Mouse (Mus musculus) gastrocnemius, adult 18-20 months (tissue): Measurements from ENCODE around the gene Rtca. TPM values are rescaled to one million over a fixed set of nuclear protein-coding genes. Genes with fewer than 3 reads are reported as not detected.

Experiments
- DNase-seq: peaks from one replicate; pipeline ENCODE4 v3.0.0; 2021; ENCODE audit warnings: low spot score
- total RNA-seq, 2 experiments: library from RNA; stranded (reverse); gene quantifications; 2 replicates each; pipeline ENCODE4 v1.2.3; 2021

The Rtca gene
- total RNA-seq, 2 experiments from 2014 or later = 21.7 to 25.8 TPM

DNA sequence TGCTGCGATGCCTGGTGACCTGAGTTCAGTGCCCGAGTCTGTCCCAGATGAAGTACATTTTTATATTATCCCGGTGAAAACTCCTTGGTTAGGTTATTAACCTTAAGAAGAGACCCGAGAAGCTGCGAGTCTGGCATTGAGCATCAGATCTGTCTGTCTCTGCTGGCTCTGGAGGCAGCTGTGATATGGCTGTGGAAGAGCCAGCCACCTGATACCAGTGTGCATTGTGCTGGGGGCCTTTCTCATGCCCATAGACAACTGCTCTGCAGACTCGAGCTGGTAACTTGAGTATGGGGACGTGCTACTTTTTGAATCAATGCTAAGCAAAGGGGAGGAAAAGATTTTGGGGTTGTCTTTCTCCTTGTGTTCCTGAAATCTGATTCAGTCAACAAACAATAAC, 30.7 kb downstream of the Rtca start:
- DNase-seq = no peak

GRCm38 (mm10) chr3:116476686-116477298, 31.2 kb downstream of the Rtca start:
- DNase-seq = no peak

DNA sequence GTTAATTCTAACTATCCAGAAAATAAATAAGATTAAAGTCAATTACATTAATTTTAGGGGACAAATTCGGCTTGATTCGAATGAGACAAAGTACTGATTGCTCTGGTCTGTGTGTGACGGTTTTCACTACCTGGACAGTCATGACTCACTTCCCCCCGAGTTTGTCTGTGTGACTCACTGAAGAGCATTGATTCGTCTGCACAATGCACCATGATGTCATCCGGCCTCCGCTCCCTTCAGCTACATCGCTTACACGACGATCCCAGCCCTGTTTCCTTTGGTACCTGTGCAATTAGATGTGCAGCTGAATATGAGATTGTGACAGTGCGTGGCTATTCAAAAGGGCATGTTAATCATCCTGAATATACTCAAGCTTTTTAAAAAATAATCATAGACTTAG, 33.4 kb downstream of the Rtca start:
- DNase-seq = no peak

DNA sequence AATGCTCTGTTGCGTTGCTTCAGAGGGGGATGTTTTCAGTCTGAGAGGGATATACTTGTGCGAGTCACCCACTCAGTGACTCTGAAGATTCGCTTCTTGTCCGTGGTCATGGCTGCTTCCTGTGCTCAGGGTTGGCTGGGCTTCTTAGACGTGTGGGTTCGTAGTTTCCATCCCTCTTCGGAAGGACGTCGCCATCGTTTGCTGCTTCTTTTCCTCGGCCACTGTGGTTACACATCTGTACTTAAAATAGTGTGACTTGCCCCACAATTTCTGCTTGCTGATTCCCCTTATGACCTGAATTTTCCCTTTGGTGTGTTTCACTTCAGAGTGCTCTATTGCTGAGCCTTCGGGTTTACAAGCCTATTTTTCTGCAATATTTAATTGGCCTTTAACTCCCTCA, 42.3 kb downstream of the Rtca start:
- DNase-seq = no peak

- no peak for DNase-seq
These were observed 43.7 kb downstream of the Rtca start for GRCm38 (mm10) chr3:116464318-116464717.

DNA sequence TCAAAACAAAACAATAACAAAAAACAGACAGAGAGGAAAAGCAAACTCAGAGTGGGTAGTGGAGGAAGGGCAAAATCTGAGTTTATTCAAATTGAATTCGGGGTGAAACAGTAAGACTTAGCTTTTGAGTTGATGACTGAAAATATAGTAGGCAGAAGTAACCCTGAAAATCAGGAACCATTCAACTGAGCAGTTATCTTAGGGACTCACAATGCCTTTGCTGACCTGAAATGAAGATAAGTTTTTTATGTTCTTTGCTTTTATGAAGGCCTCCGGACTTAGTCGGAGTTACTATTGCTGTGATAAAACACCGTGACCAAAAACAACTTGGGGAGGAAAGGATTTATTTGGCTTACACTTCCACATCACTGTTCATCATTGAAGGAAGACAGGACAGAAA, 47.0 kb downstream of the Rtca start:
- no peak for DNase-seq

GRCm38 (mm10) chr3:116454529-116454928, 53.5 kb downstream of the Rtca start:
- no peak for DNase-seq

DNA sequence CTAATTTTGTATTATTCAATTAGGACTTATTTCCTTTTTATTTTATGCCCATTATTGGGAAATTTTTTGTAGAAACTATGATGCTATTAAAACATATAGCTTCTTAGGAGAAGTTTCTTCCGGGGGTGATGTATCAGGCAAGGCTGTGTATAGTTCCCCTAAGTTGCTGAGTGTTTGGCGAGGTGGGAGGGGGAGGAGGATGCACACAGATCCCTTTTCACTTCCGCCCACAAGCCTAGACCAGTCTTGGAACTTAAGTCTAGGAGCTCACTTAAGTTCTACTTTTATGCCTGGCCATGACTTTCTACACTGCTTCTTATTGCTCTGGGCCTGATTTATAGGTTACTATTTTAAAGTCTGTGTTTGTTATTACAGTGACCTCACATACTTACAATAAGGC, 57.3 kb downstream of the Rtca start:
- no peak for DNase-seq

DNA sequence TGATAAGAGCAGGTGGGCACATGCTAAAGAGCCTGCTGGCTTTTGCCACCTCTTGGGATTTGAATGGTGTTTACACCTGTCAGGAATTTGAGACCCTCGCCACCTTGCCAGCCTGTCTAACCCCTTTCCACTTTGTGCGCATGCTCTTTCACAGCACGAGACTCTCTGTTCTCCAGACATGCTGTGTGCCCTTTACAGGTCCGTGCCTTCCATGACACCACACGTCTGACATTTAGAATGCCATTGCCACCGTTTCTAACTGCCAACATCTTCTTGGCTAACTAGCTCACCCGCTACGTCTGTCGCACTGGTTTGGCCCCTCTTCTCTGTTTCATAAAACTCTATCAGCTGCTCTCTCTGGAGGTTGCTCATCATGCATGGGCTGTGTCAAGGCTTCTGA, 63.7 kb downstream of the Rtca start:
- no peak for DNase-seq

GRCm38 (mm10) chr3:116442788-116443187, 65.2 kb downstream of the Rtca start:
- DNase-seq = no peak

DNA sequence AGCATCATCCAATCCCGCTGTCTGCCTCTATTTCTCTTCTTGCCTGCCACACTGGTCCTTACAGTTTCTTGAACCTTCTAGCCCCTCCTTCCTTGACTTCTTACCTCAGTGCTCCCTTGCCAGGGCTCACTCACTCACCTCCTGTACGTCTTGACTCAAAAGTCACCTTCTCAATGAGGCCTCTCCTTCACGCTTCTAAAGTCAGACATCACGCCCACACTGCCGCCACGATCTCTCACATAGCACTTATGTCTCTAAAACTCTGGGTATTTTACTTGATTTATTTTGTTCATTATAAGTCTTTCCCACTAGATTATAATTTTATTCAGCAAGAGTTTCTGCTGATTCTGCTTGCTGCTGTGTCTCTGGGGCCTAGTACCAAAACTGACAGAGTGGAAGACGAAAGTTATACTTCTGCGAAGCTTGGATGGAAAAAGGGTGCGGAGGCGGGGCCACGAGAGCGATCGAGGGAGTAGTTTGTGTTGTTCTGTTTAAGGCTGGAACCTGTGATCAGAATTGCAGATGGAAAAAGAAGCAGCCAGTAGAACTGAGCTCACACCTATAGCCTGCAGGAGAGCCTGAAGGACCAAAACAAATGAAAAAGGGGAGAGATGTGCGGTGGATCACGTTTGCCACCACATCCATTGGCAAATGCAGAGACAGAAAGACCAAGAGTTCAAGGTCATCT, 66.3 kb downstream of the Rtca start:
- DNase-seq = no peak

DNA sequence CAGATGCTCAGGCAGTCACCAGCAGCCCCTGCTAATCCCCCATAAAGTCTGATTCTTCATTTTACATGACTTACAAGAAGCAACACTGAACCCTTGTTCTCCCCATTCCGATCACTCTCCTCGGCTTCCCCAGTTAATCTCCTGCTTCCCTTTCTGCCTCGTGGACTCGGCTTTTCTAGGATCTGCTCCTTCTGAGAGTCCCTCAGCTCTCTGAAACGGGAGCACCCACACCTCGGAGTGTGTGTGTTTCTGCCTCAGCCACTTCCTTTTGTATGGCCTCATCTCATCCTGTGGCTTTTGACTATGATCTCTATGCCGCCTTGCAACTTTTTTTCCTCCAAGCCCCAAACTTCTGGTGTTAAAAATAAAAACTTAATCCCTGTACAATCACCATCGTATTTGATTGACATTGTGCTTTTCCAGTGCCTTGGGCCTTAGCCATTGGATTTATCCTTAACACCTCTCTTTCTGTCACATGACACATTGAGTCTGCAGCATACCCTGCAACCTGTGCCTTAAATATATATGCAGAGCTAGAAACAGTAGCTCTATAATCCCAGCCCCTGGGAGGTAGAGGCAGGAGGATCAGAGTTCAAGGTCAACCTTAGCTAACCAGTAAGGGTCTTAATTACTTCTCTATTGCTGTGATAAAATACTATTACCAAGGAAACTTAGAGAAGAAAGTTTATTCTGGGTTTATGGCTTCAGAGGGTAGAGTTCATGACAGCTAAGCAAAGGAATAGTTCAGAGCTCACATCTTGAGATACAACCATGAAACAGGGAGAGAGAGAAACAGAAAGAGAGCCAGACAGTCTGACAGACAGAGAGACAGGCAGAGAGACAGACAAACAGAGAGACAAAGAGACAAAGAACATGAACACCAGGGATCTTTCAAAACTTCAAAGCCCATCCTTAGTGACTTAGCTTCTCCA, 67.7 kb downstream of the Rtca start:
- DNase-seq = no peak

Other genes starting within 250 kb of the Rtca start
- 10 to 100 TPM in 1 of 2 experiments, 1 to 10 TPM in 1; 9.4 to 16.7 TPM for gene Cdc14a, start 84.2 kb downstream of the Rtca start, total RNA-seq
- gene Dbt, start 4.9 kb upstream of the Rtca start, total RNA-seq = 10 to 100 TPM; 26.3 to 30.3 TPM
- 10 to 100 TPM; 49.0 to 51.8 TPM for gene Lrrc39, start 54.8 kb upstream of the Rtca start, total RNA-seq
- 1 to 10 TPM; 1.6 to 2.0 TPM for gene Sass6, start 86.8 kb upstream of the Rtca start, total RNA-seq
- gene Trmt13, start 106.4 kb upstream of the Rtca start, total RNA-seq = 1 to 10 TPM; 3.3 to 4.6 TPM
- gene Mfsd14a, start 154.5 kb upstream of the Rtca start, total RNA-seq = 10 to 100 TPM; 10.5 to 11.0 TPM
- gene Gm43191, start 173.1 kb upstream of the Rtca start, total RNA-seq = not detected
- 1 to 10 TPM; 6.2 to 6.5 TPM for gene Slc35a3, start 204.6 kb upstream of the Rtca start, total RNA-seq